Mouse (Mus musculus): ENCODE results near the gene Rhof.

Rhof gene

GRCm38 (mm10) chr5:123104769-123105168, 27.7 kb downstream of the Rhof start:
- no peak for DNase-seq

DNA sequence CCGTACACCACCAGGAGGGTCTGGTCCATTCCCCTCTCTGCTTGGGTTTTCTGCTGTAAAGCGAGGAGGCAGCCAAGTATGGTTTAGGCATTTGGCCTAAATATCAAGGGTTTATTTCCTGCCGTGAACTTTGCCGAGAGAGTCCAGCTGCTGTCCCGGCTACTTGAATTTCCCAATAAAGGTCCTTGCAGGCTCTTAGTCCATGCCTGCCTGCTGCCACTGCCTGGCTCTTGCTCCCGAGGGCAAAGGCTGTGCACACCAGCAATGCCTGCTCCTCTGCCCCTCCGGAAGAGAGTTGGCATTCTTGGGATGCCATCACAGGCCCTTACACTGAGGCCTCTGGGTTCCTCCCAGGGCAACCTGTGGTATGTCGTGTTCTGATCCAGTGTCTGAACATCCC, 28.9 kb downstream of the Rhof start:
- no peak for DNase-seq

DNA sequence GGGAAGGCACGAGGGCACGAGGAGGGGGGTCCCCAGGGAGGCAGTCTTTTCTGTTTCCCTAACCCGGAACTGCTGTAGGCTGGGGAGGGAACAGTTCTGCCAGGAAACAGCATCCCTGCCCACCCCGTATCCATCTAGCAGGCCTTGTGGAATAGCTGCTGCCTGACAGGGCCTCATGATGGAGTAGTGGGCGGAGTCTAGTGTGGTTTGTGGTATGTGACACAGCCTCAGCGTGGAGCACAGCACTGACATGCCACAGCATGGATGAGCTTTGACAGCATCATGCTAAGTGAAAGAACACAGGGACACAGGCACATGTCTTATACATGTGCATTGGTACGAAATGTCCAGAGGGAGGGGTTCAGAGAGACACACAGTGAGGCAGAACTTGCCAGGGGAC, 30.1 kb downstream of the Rhof start:
- no peak for DNase-seq

DNA sequence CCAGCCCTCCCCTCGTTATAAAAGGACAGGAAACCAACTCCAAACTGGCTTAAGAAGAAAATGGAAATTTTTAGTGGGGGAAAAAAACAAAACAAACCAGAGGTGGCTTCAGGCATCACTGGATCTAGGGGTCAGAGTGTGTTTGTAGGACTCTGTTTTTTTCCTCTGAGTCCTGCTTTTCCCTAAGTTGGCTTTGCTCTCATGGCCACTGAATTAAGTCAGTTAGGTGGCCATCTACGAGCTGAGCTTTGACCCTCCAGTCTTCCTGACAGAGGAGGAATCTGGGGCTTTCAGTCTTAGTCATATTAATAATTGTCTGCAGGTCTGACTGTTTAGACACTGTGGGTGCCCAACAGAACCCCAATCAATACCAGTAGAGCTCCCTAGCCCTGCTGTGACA, 34.0 kb downstream of the Rhof start:
- DNase-seq: no peak

GRCm38 (mm10) chr5:123096299-123096698, 36.2 kb downstream of the Rhof start:
- DNase-seq: no peak

- no peak for DNase-seq
These were observed 38.1 kb downstream of the Rhof start for GRCm38 (mm10) chr5:123094238-123094991.

GRCm38 (mm10) chr5:123093077-123093633, 39.3 kb downstream of the Rhof start:
- DNase-seq: no peak

DNA sequence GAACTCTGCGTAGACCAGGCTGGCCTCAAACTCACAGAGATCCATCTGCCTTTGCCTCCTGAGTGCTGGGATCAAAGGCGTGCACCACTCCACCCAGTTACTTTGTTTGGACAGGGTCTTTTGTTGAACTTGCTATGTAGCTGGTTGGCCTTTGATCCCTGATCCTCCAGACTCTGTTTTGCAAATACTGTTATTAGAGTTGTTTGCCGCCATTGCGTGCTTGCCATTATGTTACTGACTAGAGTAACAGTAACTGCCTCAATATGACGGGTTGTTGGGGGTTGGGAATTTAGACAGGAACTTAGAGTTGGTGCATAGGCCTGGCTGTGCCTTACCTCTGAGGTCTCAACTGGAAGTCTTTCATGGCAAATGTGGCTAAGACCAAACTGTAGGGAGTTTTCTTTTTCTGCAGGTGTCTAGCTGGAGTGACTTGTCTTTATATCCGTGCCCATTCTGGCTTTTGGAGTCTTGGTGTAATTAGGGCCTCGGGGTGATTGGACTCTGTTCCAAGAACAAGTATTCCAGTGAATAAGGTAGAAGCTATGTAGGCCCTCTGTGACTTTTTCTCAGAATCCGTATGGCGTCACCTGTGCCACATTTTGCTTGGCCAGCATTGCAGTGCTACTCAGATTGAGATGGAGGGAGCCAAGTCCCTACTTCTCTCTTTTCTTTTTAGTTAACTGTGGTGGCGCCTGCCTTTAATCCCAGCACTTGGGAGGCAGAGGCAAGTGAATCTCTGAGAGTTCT, 41.8 kb downstream of the Rhof start:
- no peak for DNase-seq

DNA sequence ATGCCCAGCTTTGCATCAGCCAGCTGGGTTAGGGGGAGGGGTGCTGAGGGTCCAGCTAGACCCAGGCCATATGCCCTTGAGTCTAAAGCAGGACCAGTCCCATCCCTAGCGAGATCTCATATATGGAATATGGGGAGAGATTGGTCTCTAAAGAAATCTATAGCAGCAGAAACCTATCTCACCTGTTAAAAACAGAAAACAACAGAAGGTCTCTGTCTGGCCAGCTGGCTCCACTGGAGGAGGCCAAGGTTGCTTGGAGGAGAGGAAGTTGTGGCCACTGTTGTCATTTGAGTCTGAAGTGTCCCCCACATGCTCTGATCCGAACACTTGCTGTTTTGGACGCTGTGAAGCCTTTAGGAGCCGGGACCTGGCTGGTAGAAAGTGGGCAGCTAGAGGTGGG, 43.7 kb downstream of the Rhof start:
- peak; percentile 55 for DNase-seq

- DNase-seq: no peak
These were observed 46.0 kb downstream of the Rhof start for GRCm38 (mm10) chr5:123086501-123086900.

DNA sequence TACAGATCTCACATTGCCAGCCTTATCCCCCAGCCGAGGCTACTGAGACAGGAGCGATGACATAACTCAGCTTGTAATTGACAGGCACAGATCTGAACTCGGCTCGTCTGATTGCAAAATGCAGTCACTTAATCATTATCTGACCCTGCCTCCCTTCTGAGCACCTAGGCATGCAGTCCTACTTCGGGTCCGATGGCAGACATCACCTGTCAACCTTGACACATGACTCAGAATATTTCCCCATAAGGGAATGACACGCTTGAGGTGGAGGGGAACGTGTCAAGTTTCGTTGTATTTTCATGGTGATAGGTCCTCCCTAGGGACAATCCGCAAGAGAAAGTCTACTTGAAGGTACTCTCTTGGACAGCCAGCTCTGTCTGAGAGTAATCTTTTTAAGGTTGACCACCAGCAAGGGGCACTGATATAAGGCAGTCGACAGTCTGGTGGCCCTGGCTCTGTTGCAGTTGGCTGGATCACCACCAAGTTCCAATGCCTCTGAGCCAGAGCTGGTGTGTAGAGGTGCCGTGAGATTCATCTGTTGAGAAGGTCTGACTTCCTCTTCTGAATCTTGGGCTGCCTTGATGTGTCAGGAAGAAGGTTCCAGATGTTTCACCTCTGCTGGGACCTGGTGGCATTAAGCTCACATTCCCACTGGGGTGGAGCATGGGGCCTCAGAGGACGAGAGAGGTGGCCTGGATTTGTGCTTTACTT, 49.0 kb downstream of the Rhof start:
- no peak for DNase-seq

DNA sequence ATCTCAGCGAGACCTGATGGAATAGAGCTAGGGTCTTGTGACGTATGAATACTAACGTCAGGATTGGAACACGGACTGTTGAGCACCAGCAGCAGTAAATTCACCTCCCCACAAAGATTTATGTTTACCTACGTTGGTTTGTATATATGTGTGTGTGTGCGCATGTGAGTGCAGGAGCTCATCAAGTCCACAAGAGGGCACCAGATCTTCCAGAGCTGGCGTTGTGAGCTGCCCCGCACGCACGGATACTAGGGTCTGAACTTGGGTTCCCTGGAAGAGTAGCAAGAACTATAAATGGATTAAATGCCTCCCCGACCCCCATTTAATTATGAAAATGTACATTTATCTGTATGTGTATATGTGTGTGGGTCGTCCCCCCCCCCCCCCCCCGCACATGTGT, 52.0 kb downstream of the Rhof start:
- no peak for DNase-seq

DNA sequence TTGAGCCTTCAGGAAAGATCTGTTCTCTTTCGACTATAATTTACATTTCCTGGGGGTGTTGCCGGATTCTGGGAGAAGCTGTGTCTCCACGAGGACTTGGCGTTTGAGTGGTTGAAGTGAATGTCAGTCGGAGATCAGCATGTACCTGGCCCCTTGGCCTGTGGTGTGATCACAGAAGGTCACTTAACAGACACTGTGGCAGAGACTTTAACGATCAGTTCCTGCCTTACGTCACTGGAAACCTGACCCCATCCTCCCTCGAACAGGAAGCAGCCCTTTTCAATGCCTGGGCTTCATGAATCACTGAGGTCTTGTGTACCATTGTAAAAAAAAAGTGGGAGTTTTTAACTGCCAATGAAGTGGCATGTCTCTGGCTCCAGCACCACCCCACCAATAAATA, 52.5 kb downstream of the Rhof start:
- DNase-seq: no peak

GRCm38 (mm10) chr5:123079568-123079967, 52.9 kb downstream of the Rhof start:
- DNase-seq: no peak

GRCm38 (mm10) chr5:123076419-123077281, 55.8 kb downstream of the Rhof start:
- DNase-seq: no peak

- DNase-seq: peak; percentile 96
These were observed 56.7 kb downstream of the Rhof start for GRCm38 (mm10) chr5:123075576-123076418.

- DNase-seq: no peak
These were observed 63.8 kb downstream of the Rhof start for GRCm38 (mm10) chr5:123068714-123069113.

GRCm38 (mm10) chr5:123068115-123068514, 64.4 kb downstream of the Rhof start, which contains the start of gene Tmem120b:
Tmem120b (plus strand) TSS chr5:123068415.
- no peak for DNase-seq

- no peak for DNase-seq
These were observed 65.0 kb downstream of the Rhof start for GRCm38 (mm10) chr5:123067395-123067995.

DNA sequence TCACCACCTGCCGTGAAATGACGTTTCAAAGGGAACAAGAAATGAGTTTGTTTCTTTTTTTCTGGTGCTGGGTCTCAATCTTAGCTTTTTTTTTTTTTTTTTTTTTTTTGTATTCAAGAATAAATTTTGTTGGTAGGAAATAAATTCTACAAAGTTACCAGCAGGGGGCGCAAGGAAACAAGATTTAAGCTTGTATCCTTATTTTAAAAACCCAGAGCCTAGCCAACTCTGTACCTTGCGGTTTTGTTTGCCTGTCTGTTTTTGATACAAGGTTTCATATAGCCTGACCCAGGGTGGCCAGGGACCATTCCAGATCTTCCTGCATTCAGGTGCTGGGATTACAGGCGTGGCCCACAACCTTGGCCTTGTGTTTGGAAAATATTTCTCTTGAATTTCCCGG, 68.3 kb downstream of the Rhof start:
- peak; percentile 63 for DNase-seq

DNA sequence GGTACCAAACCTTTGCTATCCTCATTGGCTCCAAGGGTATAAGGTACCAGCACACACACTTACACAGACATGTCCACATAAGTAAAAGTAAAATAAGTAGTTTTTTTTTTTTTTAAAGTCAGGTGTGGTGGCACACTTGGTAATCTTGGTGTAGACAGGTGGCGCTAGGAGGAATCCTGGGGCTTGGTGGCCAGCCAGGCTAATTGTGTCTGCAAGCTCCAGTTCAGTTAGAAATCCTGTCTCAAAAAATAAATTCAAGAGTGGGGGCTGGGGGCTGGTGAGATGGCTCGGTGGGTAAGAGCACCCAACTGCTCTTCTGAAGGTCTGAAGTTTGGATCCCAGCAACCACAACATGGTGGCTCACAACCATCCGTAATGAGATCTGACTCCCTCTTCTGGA, 69.4 kb downstream of the Rhof start:
- peak; percentile 42 for DNase-seq

Data from cerebellum, adult 11-12 months (tissue).